Mouse (Mus musculus) brain, embryonic 18.5 days (tissue): ENCODE results near the gene Trim75.
"Not testable (repeated sequence)": the region's sequence is repeated elsewhere in the genome, so short reads cannot be mapped to it uniquely, and the experiment has no call there.

Experiments used
- DNase-seq: peaks from one replicate; pipeline ENCODE4 v3.0.0-alpha.2; 2012; ENCODE audit warnings: low read depth, low spot score

Gene Trim75

DNA sequence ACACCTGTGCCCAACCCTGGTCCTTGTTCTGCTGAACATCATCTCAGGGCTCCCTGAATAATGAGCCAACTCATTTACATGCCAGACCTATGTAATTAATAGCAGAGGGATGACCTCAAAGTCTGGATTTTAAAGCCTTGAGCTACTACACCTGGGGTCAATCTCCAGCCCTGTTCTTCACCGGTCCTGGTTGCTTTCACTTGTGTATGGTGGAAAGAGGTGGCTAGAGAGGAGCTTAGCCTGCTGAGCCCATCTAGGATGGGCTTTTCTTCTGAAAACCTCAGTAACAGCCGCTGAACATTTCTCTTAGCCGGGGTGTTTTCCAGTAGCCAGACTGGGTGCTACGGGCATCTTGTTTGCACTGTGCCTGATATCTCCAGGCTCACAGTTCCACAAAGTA is at the start of gene Trim75:
Gene Trim75 (minus strand): TSS at position 101 of the 400 bp plus-strand sequence.
- no peak for DNase-seq

DNA sequence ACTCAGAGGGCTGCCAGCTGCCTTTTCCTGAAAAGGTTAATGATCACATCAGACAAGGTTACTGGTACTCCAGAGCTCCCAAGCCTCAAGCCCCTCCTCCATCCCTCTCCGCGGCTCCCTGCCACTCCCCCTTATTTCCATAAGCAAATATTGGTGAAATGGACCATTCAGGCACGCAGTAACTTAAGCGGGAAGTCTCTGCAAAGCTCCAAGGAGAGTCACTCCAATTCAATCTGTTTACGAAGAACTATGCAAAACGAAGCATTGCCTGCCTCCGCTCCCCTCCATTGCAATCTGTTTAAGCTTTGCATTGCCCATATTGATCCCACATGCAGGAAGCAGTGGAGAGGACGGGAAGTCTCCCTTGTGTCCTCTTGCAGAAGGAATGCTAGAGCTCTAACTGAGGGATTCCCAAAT is 49.5 kb upstream of the Trim75 start, which contains the start of gene Apela:
Gene Apela (minus strand): TSS at position 220 of the 417 bp plus-strand sequence.
- no peak for DNase-seq

DNA sequence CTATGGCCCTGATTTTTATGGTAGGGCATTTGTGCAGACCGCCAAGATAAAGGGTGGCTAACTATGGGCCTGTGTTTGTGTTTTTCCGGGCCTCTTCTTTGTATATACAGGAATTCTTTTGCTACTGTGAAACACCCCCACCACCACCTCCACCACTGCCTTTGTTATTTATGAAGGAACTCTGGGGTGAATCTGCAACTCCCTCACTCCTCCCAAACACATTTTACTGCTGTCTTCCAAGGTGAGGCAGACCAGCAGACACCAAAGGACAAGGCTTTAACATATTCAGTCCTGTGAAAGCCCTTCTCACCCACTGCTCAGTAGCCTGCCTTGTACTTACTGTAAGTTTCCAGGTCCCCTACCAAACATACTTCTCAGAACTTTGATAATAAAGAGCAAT is 46.5 kb upstream of the Trim75 start:
- DNase-seq = no peak

DNA sequence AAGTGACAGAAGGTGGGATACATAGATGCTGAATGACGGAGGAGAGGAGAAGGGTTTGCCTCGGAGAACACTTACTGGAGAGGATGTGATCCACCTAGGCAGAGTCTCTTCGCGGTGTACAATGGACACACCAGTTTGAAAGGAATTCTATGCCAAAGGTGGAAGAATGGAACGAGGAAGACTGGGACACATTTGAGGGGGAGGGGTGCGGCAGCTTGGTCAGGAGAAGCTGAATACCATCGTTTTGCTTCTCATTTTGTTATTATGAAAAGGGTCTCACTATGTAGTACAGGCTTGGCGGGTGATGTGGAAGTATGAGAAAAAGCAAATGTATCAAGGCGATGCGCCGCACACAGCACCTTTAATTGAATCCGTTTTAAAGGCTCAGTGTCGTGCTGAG is 45.4 kb upstream of the Trim75 start:
- DNase-seq = no peak

DNA sequence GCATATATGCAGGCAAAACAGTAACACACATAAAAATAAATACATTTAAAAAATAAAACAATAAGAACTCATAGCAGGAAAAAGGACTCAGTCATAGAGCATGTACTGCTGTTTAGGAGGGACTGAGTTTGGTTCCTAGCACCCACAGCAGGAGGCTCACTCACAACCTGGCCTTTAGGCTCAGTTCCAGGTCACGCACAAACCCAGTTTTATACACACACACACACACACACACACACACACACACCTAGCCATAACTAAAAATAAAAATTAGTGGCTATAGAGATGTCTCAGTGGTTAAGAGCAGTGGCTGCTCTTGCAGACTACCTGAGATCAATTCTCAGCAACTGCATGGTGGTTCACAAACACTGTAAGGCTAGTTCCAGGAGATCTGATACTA is 44.5 kb upstream of the Trim75 start:
- no peak for DNase-seq

DNA sequence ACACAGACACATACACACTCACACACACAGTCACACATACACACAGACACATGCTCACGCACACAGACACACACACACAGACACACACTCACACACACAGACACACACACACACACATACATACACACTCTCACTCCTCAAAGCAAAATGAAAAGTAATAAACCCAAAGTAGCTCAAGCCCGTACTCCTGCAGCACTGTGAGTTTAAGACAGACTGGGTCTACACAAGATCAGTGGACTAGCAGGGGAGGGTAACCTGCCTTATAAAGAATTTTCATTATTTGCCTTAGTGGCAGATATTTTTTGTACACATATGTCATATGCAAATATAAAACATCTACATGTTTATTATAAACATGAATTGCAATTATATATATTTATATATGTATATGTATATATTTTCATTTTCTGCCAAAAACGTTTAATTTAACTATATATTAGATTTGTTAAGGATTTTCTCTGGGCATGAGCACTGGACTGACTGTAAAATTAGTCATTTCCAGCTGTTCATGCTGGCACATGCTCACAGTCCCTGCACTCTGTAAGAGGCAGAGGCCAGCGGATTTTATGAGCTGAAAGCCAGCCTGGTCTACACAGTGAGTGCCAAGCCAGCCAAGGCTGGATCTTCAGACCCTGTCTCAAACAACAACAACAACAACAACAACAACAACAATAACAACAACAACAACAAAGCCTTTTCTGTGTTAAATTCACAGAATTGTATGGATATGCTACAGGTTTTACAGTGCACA is 43.3 kb upstream of the Trim75 start:
- DNase-seq = no peak

DNA sequence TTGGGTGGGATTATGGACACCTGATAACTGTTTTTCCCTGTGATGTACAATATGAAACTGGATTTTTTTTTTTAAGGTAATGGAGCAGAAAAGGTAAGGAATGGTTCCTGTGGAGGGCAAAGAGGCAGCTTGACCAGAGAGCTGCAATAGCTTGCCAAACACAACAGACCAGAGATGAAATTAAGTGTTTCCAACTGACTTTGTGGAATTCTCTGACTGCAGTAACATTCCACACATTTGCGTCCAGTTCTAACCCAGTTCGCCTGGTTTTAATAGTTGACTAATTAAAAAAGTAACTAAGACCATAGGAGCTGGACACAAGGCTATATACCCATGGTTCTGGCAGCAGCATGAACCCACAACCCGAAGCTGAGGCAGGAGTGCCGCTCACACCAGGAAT is 42.1 kb upstream of the Trim75 start:
- no peak for DNase-seq

DNA sequence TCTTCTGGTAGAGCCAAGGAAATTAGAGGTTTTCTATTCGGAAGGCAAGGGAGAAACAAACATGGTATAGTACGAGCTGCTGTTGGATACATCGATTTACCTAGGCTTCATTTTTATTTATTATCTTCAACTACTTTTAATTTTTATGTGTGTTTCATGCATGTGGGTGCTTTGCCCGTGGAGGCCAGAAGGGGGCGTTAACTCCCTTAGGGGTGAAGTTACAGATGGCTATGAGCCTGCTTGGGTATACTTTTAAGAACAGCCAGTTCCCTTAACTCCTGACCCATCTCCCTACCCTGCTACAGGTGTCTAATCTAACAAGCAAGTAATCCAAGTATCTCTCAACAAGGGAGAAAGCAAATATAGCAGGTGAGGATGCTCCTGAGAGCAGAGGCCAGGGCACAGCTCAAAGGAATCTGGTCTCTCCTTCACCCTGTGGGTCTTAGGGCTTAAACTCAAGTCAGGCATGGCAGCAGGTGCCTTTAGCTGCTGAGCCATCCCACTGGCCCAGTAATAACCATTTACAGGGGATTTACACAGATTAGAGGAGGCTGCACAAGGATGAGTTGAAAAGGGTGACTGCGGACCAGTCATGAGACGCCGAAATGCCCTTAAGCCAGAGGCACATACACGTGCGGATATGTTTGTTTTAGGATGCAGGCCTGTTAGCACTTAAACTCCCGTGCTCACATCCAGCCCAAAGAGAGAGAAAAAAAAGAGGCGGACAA is 41.5 kb upstream of the Trim75 start:
- no peak for DNase-seq

DNA sequence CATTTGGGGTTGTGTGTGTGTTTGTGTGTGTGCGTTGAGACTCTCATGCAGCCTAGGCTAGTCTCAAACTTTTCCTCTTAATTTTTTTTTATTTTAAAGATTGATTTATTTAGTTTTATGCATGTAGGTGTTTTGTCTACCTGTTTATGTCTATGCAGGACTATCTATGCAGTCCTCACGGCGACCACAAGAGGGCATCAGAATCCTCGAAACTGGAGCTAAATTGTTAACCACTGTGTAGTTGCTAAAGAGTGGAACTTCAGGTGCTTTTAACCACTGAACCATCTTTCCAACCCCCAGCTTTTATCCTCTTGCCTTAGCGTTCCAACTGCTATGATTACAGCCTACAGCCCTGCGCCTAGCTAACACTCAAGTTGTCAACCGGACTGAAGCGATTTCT is 34.9 kb upstream of the Trim75 start:
- no peak for DNase-seq

DNA sequence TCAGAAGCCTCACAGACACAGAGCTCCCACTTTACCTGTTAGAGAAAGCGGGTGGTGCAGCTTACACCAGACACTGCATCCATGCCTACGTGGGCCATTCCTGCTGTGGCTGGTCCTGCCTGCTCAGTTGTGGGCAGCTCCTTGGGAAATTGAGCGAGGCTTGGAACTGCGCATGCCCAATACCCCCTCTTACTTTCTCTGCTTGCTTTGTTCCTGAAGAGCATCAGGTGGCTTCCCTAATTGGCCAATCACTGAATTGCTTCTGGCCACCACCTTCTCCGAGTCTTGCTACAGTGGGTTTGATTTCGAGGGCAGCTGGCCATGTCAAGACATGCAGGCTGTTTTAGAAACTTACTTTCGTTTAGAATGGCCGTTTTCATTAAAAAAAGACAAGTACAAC is 30.8 kb upstream of the Trim75 start, which contains the start of the genes Trim61 and Trim60:
Gene Trim61 (minus strand): TSS at position 101 of the 400 bp plus-strand sequence.
Gene Trim60 (minus strand): TSS at position 162 of the 400 bp plus-strand sequence.
- no peak for DNase-seq

DNA sequence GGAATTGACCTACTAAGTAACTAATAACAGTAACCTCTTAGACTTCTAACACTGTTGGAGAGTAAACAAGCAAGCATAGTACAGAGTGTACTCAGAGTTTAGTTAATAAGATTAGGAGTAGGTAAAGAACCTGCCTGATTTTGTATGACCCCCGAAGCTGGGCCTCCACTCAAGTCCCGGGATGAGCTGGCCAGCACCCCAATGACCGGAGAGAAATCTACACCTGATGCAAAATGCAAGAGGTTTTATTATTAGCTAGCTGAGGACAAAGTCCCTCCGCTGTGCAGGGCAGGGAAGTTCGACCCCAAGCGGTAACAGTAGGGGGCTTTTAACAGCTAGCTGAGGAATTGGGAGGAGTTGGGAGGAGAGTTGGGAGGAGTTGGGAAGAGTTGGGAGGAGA is 20.0 kb upstream of the Trim75 start:
- DNase-seq = not testable (repeated sequence)

DNA sequence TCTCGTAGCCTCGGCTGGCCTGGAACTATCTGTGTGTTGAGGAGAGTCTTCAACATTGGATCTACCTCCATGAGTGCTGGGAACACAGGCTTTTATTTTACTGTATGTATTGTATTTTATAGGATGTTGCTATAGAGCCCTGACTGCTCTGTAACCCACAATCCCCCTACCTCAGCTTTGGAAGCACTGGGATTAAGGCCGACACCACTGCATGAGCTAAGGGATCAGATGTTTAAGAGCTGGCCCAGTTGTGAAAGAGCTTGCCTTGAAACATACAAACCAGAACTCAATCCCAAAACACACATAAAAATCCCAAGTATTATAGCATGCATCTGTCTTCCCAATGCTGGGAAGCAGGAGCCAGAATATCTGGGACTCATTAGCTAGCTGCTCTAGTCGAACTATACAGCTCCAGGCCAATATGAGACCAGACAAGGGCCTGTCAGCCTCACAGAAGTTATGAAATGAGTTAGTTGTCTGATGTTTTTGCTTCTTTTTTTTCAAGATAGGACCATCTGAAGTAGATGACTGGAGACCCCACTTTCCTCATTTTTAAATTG is 11.3 kb upstream of the Trim75 start:
- DNase-seq = no peak

DNA sequence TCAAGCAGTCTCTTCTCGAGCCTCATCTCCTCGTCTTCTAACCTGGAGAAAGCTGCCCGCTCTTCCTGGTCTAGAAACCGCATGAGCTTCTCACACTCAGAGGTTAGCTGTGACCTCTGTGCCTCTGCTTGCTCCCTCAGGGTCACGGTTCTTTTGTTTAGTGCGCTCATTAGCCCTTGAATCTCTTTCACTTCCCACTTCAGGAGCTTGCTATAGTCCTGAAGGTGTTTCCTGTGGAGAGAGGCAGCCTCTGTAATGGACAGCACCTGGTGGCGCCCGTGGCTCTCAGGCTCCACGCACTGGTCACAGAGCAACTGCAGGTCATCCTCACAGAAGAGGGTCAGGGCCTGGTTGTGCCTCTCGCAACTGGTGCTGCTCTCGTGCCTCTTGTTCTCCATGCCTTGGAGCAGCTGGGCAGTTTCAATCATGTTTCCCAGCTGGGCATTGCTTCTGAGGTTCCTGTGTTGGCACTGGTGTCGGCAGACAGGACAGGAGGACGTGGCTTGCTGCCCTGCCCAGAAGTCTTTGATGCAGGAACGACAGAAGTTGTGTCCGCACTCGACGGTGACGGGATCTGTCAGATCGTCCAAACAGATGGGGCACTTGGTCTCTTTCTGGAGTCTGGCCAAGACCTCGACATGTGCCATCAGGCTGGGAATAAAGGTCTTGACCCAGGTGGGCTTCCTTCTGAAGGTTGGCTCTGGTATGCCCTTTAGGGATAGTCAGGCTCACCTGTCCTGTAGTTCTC is 4.3 kb downstream of the Trim75 start:
- DNase-seq = no peak

DNA sequence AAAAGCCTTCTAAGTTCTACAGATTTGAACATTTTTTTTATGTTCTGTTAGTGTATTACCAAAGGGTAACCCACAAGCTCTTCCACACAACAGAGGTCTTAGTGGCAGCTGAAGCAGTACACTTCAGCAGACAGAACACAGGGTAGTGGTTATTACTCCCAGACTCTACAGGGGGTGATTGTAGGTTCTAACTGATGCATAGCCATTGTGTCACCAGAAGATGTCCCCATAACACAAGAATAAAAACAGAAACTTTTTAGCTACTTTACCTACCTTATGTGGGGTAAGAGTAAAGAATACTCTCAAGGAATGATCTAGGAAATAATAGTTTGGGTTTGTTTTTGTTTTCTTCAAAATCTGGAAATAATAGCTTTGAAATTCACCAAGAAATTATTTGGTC is 24.8 kb downstream of the Trim75 start:
- no peak for DNase-seq

DNA sequence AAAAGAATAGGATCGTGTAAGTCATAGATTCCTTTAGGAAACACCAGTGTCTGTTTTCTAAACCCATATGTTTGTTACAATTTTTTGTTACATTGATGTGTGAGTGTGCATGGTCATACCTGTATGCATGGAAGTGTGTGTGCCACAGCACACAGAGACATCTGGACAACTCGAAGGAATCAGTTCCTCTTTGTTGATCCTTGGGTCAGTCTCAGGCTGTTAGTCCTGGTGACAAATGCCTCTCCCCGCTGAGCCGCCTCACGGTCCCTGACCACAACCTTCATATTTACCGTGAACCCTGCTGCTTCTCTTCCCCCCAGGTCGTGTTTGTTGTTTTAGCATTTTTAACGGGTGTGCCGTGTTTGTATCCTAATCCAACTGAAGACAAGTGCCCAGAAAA is 28.6 kb downstream of the Trim75 start:
- DNase-seq = no peak

DNA sequence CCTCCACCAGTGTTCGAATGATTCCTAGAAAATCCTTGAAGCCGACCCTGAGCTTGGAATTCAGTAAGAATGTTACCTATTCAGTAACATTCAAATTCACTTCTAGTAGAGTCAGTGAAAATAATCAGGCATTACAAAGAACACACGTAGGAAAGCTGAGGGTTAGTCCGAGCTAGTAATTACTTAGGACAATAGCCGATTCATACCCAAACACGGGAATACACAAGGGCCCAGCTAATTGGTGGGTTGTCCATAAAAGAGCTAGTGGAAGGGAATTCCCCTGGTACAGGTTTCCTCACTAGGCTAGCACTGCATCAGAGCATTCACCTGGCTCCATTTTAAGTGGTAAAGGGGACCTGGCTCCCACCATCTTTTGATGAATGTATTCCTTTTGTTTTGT is 35.5 kb downstream of the Trim75 start:
- DNase-seq = no peak

DNA sequence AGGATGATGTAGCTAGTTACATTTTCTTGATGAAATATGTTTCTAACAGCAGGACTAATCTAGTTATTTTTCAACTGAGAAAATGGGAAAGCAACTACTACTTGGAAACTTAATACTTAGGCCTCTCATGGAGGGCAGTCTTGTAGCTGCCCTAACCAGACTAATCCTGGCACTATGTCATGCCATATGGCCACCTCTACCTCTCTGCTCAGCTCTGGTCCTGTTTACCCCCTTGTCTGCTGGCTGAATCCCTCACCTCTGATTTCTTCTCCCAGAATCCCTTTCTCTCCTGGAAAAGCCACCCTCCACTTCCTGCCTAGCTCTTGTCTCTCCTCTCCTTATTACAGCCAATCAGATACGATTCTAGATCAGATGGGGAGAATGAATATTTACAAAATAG is 39.3 kb downstream of the Trim75 start:
- no peak for DNase-seq

DNA sequence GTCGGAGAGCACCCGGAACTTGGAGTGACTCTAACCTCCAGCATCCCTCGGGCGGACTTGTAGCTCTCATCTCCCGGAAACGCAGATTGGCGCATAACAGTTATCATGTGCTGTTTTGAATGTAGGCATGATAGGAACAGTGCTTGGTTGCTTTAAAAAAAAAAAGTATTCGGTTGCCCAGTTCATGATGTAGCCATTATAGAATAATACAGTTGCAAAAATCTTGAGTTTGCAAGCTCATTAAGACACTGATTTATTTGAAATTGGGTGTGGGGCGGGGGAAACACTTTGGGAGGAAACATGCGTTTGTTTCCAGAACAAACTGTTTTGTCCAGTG is 40.0 kb downstream of the Trim75 start:
- no peak for DNase-seq

DNA sequence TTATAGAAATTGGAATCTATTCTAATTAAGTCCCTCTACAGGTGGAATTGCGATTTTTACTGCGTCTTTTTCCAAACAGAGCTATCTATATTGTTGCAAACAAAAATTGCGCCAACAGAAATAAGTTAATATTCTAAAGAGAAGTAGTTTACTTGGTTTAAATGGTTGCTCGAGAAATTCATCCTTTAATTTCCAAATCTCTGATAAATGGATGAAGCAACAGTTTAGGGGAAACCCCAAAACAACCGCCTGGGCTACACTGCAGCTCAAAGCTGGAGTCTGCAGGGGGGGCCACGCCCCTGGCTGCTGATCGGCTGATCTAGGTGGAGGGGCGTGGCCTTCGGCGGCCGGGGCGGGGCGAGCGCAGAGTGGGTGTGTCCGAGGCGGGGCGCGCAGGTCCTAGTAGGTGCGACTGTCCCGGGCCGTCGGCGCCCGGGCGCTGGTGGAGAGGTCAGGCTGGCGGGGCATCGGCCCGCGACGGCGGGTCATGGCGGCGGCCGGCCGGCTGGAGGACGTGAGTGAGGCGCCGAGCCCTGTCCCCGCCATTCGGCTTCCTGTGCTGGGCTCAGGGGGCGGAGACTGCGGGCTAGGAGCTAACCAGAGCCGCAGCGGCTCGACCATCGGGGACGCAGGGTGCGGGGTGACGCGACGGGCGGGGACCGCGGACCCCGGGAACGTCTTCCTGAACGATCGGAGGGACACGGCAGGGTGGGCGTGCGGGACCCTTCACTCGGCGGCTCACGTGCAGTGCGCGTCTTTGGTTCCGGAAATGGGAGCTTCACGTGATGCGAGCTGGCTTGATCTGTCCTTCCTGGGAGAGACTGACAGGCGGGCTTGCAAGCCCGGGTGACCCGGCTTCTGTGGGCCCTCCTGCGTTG is 40.6 kb downstream of the Trim75 start, which contains the start of gene Tmem192:
Gene Tmem192 (plus strand): TSS at position 366 of the 878 bp plus-strand sequence.
- DNase-seq = peak; percentile 70

DNA sequence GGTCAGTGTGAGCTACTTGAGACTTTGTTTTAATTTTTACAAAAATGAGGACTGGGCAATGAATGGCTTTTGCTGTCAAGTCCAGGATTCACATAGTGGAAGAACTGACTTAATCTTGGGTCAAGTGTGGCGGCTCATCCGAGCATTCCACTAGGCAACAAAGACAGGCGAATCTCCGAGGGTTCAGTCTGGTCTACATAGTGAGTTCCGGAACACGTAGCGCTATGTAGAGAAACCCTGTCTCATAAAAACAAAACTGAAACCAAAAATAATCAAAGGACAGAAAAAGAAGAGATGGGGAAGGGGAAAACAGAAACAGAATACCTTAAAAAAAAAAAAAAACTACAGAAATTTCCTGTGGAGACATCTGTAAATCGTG is 41.2 kb downstream of the Trim75 start:
- no peak for DNase-seq

DNA sequence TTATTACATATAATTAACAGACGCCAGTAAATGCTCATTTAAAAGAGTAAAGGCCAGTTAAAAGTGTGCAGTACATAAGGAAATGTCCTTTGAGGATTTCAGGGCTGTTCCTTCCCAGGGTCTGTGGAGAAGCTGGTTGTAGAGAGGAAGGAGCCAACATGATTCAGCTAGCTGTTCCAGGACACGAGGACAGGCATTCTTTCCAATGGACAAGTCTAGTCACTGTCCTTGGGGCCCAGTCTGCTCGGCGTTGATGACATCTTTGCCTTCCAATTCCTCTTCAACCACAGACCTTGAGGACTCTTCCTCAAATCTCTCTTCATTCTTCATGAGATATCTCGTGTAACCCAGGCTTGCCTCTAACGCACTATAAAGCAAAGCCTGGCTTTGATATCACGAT is 42.0 kb downstream of the Trim75 start:
- no peak for DNase-seq
